Mouse (Mus musculus): Measurements from ENCODE around the gene Naa38.

Naa38 gene

DNA sequence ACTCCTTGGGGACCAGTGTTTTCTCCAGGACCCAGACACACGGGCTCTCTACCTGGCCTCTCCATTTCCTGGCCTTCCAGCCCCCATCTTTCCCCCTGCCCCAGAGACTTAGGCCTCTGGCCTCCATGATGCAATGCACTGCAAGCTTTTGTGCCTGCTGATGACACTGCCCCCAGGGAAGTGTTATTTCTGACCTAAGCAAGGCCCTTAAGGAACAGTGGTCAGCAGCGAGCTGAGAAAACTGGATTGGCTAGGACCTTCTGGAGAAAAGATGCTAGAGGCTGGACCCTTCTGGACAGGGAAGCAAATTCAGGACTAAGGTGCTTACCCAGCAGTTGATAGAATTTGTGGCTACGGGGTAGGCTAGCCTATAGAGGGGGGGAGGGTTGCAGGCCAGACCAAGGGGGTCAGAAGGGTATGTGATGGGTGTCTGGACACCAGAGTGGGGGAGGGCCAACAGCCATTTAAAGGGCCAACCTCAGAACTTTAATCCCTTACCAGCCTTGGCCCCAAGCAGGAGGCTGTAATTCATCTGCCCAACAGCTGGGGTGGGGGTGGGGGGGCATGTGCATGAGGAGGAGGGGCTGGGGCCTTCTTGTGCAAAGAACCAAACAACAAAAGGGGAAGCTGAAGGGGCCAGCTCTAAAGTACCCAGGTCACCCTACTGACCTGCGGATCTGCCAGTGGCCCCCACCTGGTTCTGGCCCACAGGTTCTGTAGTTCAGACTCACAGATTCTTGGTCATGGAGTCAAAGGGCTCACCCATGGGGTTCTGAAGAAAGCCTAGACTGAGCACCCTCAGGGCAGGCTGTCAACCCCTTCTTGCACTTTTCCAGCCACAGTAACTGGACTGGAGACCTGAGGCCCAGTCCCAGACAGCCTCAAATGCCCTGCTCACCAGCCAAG lies 19.4 kb downstream of the Naa38 start:
- DNase-seq (ENCODE audit: low spot score), result no peak

DNA sequence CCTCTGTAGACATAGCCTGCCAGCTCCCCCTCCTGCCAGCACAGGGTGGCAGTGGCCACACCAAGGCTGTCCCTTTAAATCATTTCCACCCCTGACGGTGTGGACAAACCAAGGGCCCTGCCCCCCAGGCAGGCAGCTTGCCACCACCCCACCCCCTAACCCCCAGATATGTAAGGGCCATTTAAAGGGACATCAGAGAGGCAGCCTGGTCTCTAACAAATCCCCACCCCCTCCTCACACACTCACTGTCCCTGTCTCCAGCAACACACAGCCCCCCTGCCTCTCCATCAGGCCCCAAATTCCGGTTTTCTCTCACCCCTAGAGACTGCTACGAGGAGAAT lies 20.0 kb downstream of the Naa38 start:
- peak; percentile 70 for DNase-seq (ENCODE audit: low spot score)

DNA sequence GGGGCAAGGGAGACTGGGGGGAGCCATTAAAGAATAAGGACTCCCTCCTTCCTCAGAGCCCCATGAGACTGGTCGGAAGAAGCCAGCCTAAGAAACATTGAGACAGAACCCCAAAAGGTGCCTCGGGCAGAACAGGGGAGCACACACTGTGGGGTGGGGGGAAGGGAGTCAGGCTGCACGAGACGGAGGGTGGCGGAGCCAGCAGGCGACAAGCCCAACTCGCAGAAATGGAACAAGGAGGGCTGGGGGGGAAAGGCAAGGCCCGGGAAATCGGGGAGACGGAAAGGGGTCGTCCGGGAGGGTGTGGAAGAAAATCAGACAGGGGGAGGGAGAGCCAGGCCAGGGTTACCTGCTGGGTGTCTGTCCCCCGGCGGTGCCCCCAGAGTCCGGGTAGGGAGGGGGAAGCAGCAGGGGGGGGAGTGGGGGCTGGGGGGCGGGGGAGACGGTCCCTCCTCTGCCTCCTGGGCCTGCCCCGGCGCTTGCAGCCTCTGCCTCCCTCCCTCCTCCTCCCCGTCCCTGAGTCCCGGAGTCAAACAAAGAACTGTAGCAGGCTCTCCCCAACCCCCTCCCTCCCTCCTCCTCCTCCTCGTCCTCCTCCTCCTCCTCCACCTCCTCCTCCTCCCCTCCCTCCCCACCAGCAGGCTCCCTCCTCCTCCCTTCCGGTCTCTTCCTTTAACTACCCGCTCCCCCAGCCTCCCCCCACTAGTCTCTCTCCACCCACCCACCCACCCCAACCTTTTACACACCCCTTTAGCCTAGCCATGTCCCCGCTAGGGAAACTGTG lies 20.6 kb downstream of the Naa38 start:
- peak; percentile 75 for DNase-seq (ENCODE audit: low spot score)

DNA sequence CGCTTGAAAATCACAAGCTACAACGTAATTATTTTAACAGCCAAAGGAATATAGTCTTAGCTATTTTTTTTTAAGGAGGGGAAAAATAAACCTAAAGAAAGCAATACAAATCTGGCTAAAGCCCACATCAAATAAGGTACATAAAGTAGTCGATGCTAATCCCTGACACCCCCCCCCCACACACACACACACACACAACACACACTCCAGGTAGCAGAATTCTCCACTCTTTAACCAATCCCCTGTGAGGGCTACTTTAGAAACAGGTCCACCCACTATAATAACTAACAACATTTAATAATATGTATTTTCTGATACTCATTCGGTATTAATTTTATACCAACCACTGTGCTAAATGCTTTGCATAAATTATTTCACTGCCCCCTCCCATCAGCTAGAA lies 21.2 kb downstream of the Naa38 start:
- no peak for DNase-seq (ENCODE audit: low spot score)

DNA sequence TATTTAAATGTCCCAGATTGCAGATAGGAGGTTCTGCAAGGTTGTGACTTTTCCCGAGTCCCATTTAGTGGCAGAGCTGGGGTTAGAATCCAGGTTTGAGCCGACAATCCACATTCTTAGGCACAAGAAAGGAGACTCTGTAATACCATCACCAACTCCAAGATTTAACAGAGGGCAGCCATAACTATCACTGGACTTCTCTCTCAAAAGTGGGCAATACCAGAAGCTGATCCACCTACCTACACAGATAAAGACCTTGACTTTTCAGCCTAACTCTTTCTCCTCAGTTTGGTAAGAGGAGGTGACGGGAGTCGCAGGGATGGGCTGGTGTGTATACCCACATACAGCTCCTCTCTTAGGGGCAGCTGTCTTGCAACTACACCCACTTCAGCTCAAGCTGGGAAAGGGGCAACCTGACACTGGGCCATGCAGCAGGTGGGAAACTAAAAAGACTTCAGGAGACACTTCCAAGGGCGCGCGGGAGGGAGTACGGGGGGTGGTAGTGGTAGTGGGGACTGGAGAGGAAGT lies 21.7 kb downstream of the Naa38 start:
- no peak for DNase-seq (ENCODE audit: low spot score)

DNA sequence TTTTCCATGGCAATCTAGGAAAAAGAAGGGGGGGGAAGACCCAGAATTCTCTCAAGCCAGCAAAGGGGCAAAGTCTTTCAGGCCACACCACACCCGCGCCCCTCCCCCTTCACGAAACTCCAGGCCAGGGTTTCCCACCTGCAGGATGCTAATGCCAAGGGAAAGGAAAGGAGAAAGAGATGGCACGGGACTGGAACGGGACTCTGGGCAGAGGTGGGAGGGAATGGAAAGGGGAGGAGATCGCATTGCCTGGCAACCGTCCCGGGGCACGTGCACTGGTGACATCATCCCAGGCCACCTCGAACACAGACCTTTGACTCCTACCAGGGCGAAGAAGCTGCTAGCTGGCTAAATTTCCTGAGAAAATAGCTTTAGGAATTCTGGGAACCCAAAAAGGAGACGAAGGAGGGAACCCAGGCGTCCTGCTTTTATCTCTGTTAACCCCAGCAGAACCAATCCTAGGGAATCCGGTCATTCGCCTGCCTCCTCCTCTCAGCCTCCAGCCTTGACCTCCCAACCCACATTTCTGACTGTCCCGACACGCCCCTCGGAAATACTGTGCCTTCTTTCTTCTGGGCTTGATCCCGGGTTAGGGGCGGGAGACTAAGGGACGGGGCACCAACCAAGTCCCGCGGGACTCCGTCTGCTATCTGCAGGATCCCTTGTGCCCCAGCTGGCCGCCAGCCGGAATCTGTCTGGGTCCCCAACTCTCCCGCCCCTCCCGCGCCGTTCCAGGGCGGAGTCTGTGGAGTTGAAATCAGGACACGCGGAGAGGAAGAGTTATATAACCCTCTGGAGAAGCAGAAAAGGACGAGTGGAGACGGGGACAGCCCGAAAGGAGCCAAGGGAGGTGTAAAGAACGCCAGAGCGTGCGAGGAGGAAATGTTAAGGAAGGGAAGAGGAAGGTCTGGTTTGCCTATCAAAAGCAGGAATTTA lies 22.4 kb downstream of the Naa38 start:
- DNase-seq (ENCODE audit: low spot score), result peak; percentile 99

- peak; percentile 94 for DNase-seq (ENCODE audit: low spot score)
Measured at GRCm38 (mm10) chr11:69418481-69419442, 23.5 kb downstream of the Naa38 start.

DNA sequence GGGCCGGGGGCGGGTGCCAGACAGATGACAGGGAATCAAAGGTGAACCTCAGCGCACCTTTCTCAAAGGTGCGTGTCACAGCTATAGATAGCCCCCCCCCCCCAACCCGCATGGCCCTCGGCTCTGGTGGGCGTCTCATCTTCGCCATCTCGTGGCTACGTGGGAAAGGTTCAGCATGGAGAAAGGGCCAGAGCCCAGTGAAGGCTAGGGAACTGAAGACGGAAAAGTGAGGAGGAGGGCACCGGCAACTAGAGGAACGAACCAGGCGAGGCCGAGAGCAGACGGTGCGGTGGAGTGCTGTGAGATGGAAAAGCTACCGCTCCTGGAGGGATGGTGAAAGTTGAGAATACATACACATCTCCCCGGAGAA lies 24.1 kb downstream of the Naa38 start:
- peak; percentile 65 for DNase-seq (ENCODE audit: low spot score)

GRCm38 (mm10) chr11:69419813-69420553 lies 24.7 kb downstream of the Naa38 start:
- peak; percentile 81 for DNase-seq (ENCODE audit: low spot score)

- no peak for DNase-seq (ENCODE audit: low spot score)
Measured at GRCm38 (mm10) chr11:69420554-69421000, 25.3 kb downstream of the Naa38 start.

GRCm38 (mm10) chr11:69421131-69421977 lies 26.1 kb downstream of the Naa38 start:
- no peak for DNase-seq (ENCODE audit: low spot score)

DNA sequence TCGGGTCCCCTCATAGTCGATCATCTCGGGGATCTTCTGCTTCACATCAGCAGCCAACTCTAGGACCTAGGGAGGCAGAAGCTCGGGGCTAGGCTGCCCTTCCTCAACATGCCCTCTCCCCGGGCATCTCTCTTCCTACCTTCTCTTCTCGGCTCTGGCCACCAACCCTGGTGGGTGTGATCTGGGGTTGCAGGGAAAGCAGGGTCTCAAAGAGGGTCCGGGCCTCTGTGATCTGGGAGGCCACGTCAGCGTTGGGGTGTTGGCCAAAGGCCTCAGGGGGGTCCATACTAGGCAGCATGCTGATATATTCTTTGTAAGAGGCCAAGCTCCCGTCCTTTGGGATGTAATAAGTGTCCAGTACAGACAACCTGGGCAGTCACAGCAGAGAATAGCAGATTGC lies 27.6 kb downstream of the Naa38 start:
- DNase-seq (ENCODE audit: low spot score), result no peak

DNA sequence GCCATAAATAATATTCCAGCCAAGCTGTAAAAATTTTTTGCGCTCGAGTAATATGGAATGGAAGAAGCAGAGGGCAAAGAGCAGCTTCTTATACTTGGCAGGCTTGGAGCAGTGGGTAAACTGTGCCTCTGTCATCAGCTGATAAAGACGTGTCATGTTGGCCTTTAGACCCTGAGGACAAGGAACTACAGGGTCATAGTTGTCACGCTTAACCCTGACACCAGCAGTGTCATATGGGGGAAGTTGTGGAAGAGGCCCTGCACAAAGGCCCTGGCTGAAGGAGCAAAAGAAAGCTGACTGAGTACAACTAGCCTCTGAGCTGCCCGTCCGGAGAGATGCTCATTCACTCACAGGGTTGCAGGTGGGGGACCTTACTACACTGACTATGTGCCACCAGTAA lies 28.6 kb downstream of the Naa38 start:
- DNase-seq (ENCODE audit: low spot score), result no peak

DNA sequence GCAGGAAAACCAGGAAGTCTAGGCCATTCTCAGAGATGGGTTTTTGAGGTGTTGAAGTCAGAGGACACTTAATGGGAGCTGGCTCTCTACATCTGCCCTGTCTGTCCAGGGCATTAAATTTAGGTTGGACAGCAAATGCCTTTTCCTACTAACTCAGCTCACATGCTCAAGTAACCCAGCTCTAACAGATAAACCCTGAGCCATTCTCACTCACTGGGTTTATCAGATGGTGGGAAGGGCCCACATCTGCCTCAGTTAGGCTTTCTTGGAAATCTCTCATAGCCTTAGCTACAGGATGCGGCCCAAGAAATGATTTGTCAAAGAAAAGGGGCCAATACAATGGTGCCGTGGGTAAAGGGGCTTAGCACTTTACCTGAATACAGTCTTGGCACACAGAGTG lies 31.0 kb downstream of the Naa38 start:
- no peak for DNase-seq (ENCODE audit: low spot score)

DNA sequence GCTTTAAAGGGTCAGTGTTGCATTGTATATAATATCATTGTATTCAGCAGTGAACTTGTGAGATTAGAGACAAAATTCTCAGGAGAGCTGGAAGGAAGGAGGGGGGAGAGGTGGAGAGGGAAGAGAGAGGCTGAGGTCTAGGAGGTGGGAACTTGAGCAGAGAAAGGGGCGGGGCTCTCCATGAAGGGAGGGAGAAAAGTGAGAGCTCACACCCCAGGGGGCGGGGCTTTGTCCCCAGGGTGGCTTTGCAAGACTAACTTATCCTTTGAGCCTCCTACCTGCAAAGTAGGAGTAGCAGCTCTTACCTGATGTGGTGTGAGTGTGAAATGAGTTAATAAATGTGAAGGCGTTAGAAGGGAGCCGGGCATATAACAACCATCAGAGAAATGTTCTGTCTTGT lies 33.5 kb downstream of the Naa38 start:
- peak; percentile 76 for DNase-seq (ENCODE audit: low spot score)

GRCm38 (mm10) chr11:69429313-69429712 lies 34.0 kb downstream of the Naa38 start:
- DNase-seq (ENCODE audit: low spot score), result peak; percentile 70

GRCm38 (mm10) chr11:69430631-69431030 lies 35.3 kb downstream of the Naa38 start:
- no peak for DNase-seq (ENCODE audit: low spot score)

- DNase-seq (ENCODE audit: low spot score), result peak; percentile 70
Measured at GRCm38 (mm10) chr11:69431829-69432639, 36.7 kb downstream of the Naa38 start.
